Mouse (Mus musculus) limb, embryonic 13.5 days (tissue): Measurements from ENCODE around the gene Neu2. TPM values are rescaled to one million over a fixed set of nuclear protein-coding genes. Genes with fewer than 3 reads are reported as not detected.
A peak's percentile ranks its signal among the peaks of the same experiment; 100 is the strongest.

ENCODE experiments used
- ATAC-seq: fragments of 200-750 bp; cut with Nextera tagmentation; 2 replicates; pipeline ENCODE4 v1.8.0; 2017; ENCODE audit warnings: low read depth, moderate number of reproducible peaks, moderate TSS enrichment; ENCODE audit not compliant: low FRiP score
- H3K27ac ChIP-seq: fragments of 300-500 bp; sonication (generic); 2 replicates; pipeline ENCODE4 v1.5.1; 2015; ENCODE audit warnings: inconsistent platforms, mild to moderate bottlenecking, moderate library complexity
- H3K27me3 ChIP-seq: fragments of 300-500 bp; sonication (generic); 2 replicates; pipeline ENCODE4 v1.6.1; 2015; ENCODE audit warnings: mild to moderate bottlenecking, inconsistent platforms
- H3K36me3 ChIP-seq: fragments of 300-500 bp; sonication (generic); 2 replicates; pipeline ENCODE4 v1.6.1; 2015; ENCODE audit warnings: inconsistent platforms, mild to moderate bottlenecking, moderate library complexity
- H3K4me1 ChIP-seq: fragments of 300-500 bp; sonication (generic); 2 replicates; pipeline ENCODE4 v1.6.1; 2015; ENCODE audit warnings: inconsistent platforms
- H3K4me2 ChIP-seq: fragments of 300-500 bp; sonication (generic); replicated peaks from 2 replicates; pipeline ENCODE4 v1.6.1; 2015; ENCODE audit warnings: inconsistent platforms, mild to moderate bottlenecking, moderate library complexity
- H3K4me3 ChIP-seq: fragments of 300-500 bp; sonication (generic); 2 replicates; pipeline ENCODE4 v1.5.1; 2015; ENCODE audit warnings: moderate library complexity, mild to moderate bottlenecking, inconsistent platforms
- H3K9ac ChIP-seq: fragments of 300-500 bp; sonication (generic); 2 replicates; pipeline ENCODE4 v1.6.1; 2015; ENCODE audit warnings: mild to moderate bottlenecking, inconsistent platforms
- H3K9me3 ChIP-seq: fragments of 300-500 bp; sonication (generic); 2 replicates; pipeline ENCODE4 v1.6.1; 2016; ENCODE audit warnings: inconsistent platforms
- WGBS: fragments of 180-500 bp; shearing (Covaris S2); methylation state at CpG from one replicate; pipeline ENCODE4 v1.1.7; 2015; 5-methylcytosine and 5-hydroxymethylcytosine counted together
- polyA plus RNA-seq: library from polyadenylated mRNA; unstranded; fragments of >200 nt; fragmentation: Nextera tagmentation; extraction: Ambion mirVana; gene quantifications from 2 replicates; pipeline ENCODE4 v1.2.1, GENCODE M21; 2015

The Neu2 gene
- polyA plus RNA-seq, 1 experiment from 2014 or later, result not detected

- Histone ChIP-seq H3K4me3 (no peak overlapping the region), H3K4me1 (no peaks in the 10 kb centered on the region), H3K4me2 (no peak overlapping the region), H3K27ac (no peak overlapping the region), H3K9ac (no peak overlapping the region), H3K9me3 (no peaks in the 10 kb centered on the region), H3K36me3 (no peaks in the 10 kb centered on the region), H3K27me3 (no peaks in the 10 kb centered on the region)
- no peak for ATAC-seq
- WGBS, result 72% methylated on average over 3 of the region's 3 CpGs
Observed at GRCm38 (mm10) chr1:87594261-87594660, 84.6 kb downstream of the Neu2 start.

- WGBS, result 91% methylated on average over 10 of the region's 10 CpGs
- no peak overlapping the region for H3K9ac ChIP-seq
- ATAC-seq, result no peak
Observed at GRCm38 (mm10) chr1:87594671-87595070, 85.0 kb downstream of the Neu2 start.

GRCm38 (mm10) chr1:87600533-87600932 is 90.8 kb downstream of the Neu2 start:
- H3K36me3 ChIP-seq, result no peaks in the 10 kb centered on the region
- no peak overlapping the region for H3K27ac ChIP-seq
- no peak overlapping the region for H3K4me2 ChIP-seq
- no peak for ATAC-seq
- H3K4me3 ChIP-seq, result no peak overlapping the region
- no peaks in the 10 kb centered on the region for H3K27me3 ChIP-seq
- WGBS, result 79% methylated on average over 7 of the region's 7 CpGs
- no peaks in the 10 kb centered on the region for H3K4me1 ChIP-seq
- no peaks in the 10 kb centered on the region for H3K9me3 ChIP-seq
- H3K9ac ChIP-seq, result no peak overlapping the region

More at GRCm38 (mm10) chr1:87594671-87595070, 85.0 kb downstream of the Neu2 start:
- H3K4me3 ChIP-seq, result no peak overlapping the region
- no peaks in the 10 kb centered on the region for H3K36me3 ChIP-seq
- no peak overlapping the region for H3K4me2 ChIP-seq
- no peak overlapping the region for H3K27ac ChIP-seq
- no peaks in the 10 kb centered on the region for H3K27me3 ChIP-seq
- no peaks in the 10 kb centered on the region for H3K4me1 ChIP-seq
- H3K9me3 ChIP-seq, result no peaks in the 10 kb centered on the region

GRCm38 (mm10) chr1:87601801-87602200 is 92.1 kb downstream of the Neu2 start:
- H3K4me2 ChIP-seq, result no peak overlapping the region
- WGBS, result 64% methylated on average over 2 of the region's 2 CpGs
- no peaks in the 10 kb centered on the region for H3K36me3 ChIP-seq
- ATAC-seq, result no peak
- no peaks in the 10 kb centered on the region for H3K9me3 ChIP-seq
- H3K4me3 ChIP-seq, result no peak overlapping the region
- no peaks in the 10 kb centered on the region for H3K27me3 ChIP-seq
- no peak overlapping the region for H3K9ac ChIP-seq
- H3K27ac ChIP-seq, result no peak overlapping the region
- H3K4me1 ChIP-seq, result no peaks in the 10 kb centered on the region

- no peak for ATAC-seq
- no peaks in the 10 kb centered on the region for H3K27me3 ChIP-seq
- no peak overlapping the region for H3K4me2 ChIP-seq
- no peak overlapping the region for H3K4me3 ChIP-seq
- no peak overlapping the region for H3K27ac ChIP-seq
- 83% methylated on average over 5 of the region's 5 CpGs for WGBS
- H3K4me1 ChIP-seq, result no peaks in the 10 kb centered on the region
- H3K36me3 ChIP-seq, result no peaks in the 10 kb centered on the region
- no peak overlapping the region for H3K9ac ChIP-seq
- H3K9me3 ChIP-seq, result no peaks in the 10 kb centered on the region
Observed at GRCm38 (mm10) chr1:87603389-87603788, 93.7 kb downstream of the Neu2 start.

- H3K9me3 ChIP-seq, result no peaks in the 10 kb centered on the region
- H3K4me3 ChIP-seq, result no peak overlapping the region
- no peaks in the 10 kb centered on the region for H3K36me3 ChIP-seq
- H3K4me1 ChIP-seq, result no peaks in the 10 kb centered on the region
- no peaks in the 10 kb centered on the region for H3K27me3 ChIP-seq
- no peak for ATAC-seq
- H3K4me2 ChIP-seq, result no peak overlapping the region
- H3K9ac ChIP-seq, result no peak overlapping the region
- no peak overlapping the region for H3K27ac ChIP-seq
- 81% methylated on average over 2 of the region's 2 CpGs for WGBS
Observed at GRCm38 (mm10) chr1:87605296-87605695, 95.6 kb downstream of the Neu2 start.

- Histone ChIP-seq H3K4me3 (no peak overlapping the region), H3K4me1 (no peaks in the 10 kb centered on the region), H3K36me3 (no peaks in the 10 kb centered on the region), H3K9me3 (no peaks in the 10 kb centered on the region), H3K4me2 (no peak overlapping the region), H3K9ac (no peak overlapping the region), H3K27me3 (no peaks in the 10 kb centered on the region), H3K27ac (no peak overlapping the region)
- WGBS, result 75% methylated on average over 21 of the region's 21 CpGs
- no peak for ATAC-seq
Observed at GRCm38 (mm10) chr1:87607385-87608091, 97.8 kb downstream of the Neu2 start.

GRCm38 (mm10) chr1:87608416-87609046 is 98.8 kb downstream of the Neu2 start:
- Histone ChIP-seq H3K4me3 (no peak overlapping the region), H3K9me3 (no peaks in the 10 kb centered on the region), H3K4me1 (no peaks in the 10 kb centered on the region), H3K36me3 (no peaks in the 10 kb centered on the region), H3K27me3 (no peaks in the 10 kb centered on the region), H3K27ac (no peak overlapping the region), H3K9ac (no peak overlapping the region), H3K4me2 (no peak overlapping the region)
- 29% methylated on average over 7 of the region's 7 CpGs for WGBS
- no peak for ATAC-seq

GRCm38 (mm10) chr1:87614576-87615295 is 105.0 kb downstream of the Neu2 start:
- Histone ChIP-seq H3K4me3 (no peak overlapping the region), H3K9me3 (no peaks in the 10 kb centered on the region)
- 90% methylated on average over 2 of the region's 2 CpGs for WGBS

GRCm38 (mm10) chr1:87620211-87620668 is 110.6 kb downstream of the Neu2 start, which contains the start of gene Inpp5d:
Gene Inpp5d, plus strand, starts transcription at chr1:87620312.
- ATAC-seq, result no peak
- H3K4me1 ChIP-seq, result no peaks in the 10 kb centered on the region
- 82% methylated on average over 12 of the region's 12 CpGs for WGBS
- no peaks in the 10 kb centered on the region for H3K36me3 ChIP-seq
- peak within 1 kb of the TSS; percentile 4; the same call in 1 of the 2 replicates for H3K4me2 ChIP-seq
- H3K4me3 ChIP-seq, result peak within 1 kb of the TSS; percentile 20
- no peaks in the 10 kb centered on the region for H3K27me3 ChIP-seq
- no peak within 1 kb of the TSS for H3K9ac ChIP-seq
- H3K9me3 ChIP-seq, result no peaks in the 10 kb centered on the region
- no peak within 1 kb of the TSS; the same call in 1 of the 2 replicates for H3K27ac ChIP-seq

More at GRCm38 (mm10) chr1:87614576-87615295, 105.0 kb downstream of the Neu2 start:
- Histone ChIP-seq H3K4me1 (no peaks in the 10 kb centered on the region), H3K4me2 (no peak overlapping the region), H3K27ac (no peak overlapping the region), H3K27me3 (no peaks in the 10 kb centered on the region), H3K36me3 (no peaks in the 10 kb centered on the region), H3K9ac (no peak overlapping the region)
- ATAC-seq, result no peak

- Histone ChIP-seq H3K9ac (no peak overlapping the region), H3K27me3 (no peaks in the 10 kb centered on the region), H3K4me3 (peak overlapping the region; percentile 20), H3K4me1 (no peaks in the 10 kb centered on the region), H3K36me3 (no peaks in the 10 kb centered on the region), H3K27ac (no peak overlapping the region; the same call in 1 of the 2 replicates), H3K4me2 (peak overlapping the region; percentile 4; the same call in 1 of the 2 replicates), H3K9me3 (no peaks in the 10 kb centered on the region)
- ATAC-seq, result no peak
- 76% methylated on average over 6 of the region's 6 CpGs for WGBS
Observed at GRCm38 (mm10) chr1:87620693-87621092, 111.0 kb downstream of the Neu2 start.
